Mouse (Mus musculus): ENCODE results near the gene Sox5.

Gene Sox5

GRCm38 (mm10) chr6:144648124-144648591, 133.6 kb downstream of the Sox5 start:
- DNase-seq: peak; percentile 59

- peak; percentile 25 for DNase-seq
Observed at GRCm38 (mm10) chr6:144646331-144646730, 135.4 kb downstream of the Sox5 start.

- peak; percentile 41 for DNase-seq
Observed at GRCm38 (mm10) chr6:144645796-144646195, 136.0 kb downstream of the Sox5 start.

- DNase-seq: peak; percentile 83
Observed at GRCm38 (mm10) chr6:144644711-144645110, 137.1 kb downstream of the Sox5 start.

GRCm38 (mm10) chr6:144643601-144644000, 138.2 kb downstream of the Sox5 start:
- DNase-seq: no peak

GRCm38 (mm10) chr6:144641888-144642287, 139.9 kb downstream of the Sox5 start:
- no peak for DNase-seq

- DNase-seq: no peak
Observed at GRCm38 (mm10) chr6:144640591-144640990, 141.2 kb downstream of the Sox5 start.

GRCm38 (mm10) chr6:144638547-144638946, 143.2 kb downstream of the Sox5 start:
- no peak for DNase-seq

GRCm38 (mm10) chr6:144627539-144628115, 154.2 kb downstream of the Sox5 start:
- no peak for DNase-seq

GRCm38 (mm10) chr6:144621089-144621769, 160.5 kb downstream of the Sox5 start:
- peak; percentile 76 for DNase-seq

- no peak for DNase-seq
Observed at GRCm38 (mm10) chr6:144611383-144611791, 170.4 kb downstream of the Sox5 start.

GRCm38 (mm10) chr6:144610878-144611277, 170.9 kb downstream of the Sox5 start:
- DNase-seq: no peak

- no peak for DNase-seq
Observed at GRCm38 (mm10) chr6:144602883-144603282, 178.9 kb downstream of the Sox5 start.

- DNase-seq: no peak
Observed at GRCm38 (mm10) chr6:144600351-144600750, 181.4 kb downstream of the Sox5 start.

- no peak for DNase-seq
Observed at GRCm38 (mm10) chr6:144598324-144598973, 183.3 kb downstream of the Sox5 start.

GRCm38 (mm10) chr6:144596536-144597210, 185.1 kb downstream of the Sox5 start:
- peak; percentile 33 for DNase-seq

GRCm38 (mm10) chr6:144584854-144585253, 196.9 kb downstream of the Sox5 start:
- DNase-seq: no peak

- DNase-seq: no peak
Observed at GRCm38 (mm10) chr6:144584074-144584840, 197.5 kb downstream of the Sox5 start.

- no peak for DNase-seq
Observed at GRCm38 (mm10) chr6:144579301-144579700, 202.5 kb downstream of the Sox5 start.

GRCm38 (mm10) chr6:144570850-144571249, 210.9 kb downstream of the Sox5 start:
- DNase-seq: peak; percentile 37

GRCm38 (mm10) chr6:144565827-144566226, 215.9 kb downstream of the Sox5 start:
- no peak for DNase-seq

- DNase-seq: no peak
Observed at GRCm38 (mm10) chr6:144561718-144562117, 220.1 kb downstream of the Sox5 start.

GRCm38 (mm10) chr6:144560211-144560610, 221.6 kb downstream of the Sox5 start:
- no peak for DNase-seq

Measured in lung, postnatal 10 days (tissue).